Mouse (Mus musculus): ENCODE results near the gene Olfr857.

DNA sequence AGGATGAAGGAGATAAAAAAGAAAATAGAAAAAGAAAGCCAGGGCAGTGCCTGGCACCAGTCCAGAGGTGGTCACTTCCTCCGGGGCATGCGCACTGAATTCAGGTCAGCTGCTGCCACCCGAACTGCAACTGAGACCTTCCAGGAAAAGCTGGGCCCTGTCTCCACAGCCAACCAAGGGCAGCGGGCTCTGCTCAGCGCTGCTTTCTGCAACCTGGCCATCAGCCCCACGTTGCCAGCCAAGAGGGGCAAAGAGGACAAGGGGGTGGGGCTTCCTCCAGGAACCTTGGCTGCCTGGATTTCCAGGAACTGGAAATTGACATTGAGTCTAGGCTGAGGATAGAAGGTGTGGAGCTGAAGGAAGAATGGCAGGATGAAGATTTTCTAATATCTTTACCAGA is 19.0 kb upstream of the Olfr857 start:
- no peak for TF ChIP-seq CTCF (IDR thresholded peaks at IDR 0.05; ENCODE audit: borderline replicate concordance, extremely low read depth, insufficient read depth, insufficient read length)
- TF ChIP-seq POLR2A (IDR thresholded peaks at IDR 0.05; ENCODE audit: borderline replicate concordance, extremely low read depth, insufficient read depth, insufficient read length, poor library complexity, severe bottlenecking), result no peak

Measured in brain, embryonic 14.5 days (tissue).